Mouse (Mus musculus) heart, adult 9 months (tissue): ENCODE measurements around the gene Dtymk.
"Not testable (repeated sequence)": the region's sequence is repeated elsewhere in the genome, so short reads cannot be mapped to it uniquely, and the experiment has no call there.

ENCODE experiments used
- DNase-seq, 2 experiments: peaks; one replicate each; pipeline ENCODE4 v3.0.0; 2022; ENCODE audit warnings: low spot score in 2 of 2

Gene Dtymk

GRCm38 (mm10) chr1:93801741-93802238 lies at the start of gene Dtymk:
Gene Dtymk (minus strand): TSS chr1:93801934.
- peak; percentile 93 to 95 for DNase-seq

- DNase-seq, result not testable (repeated sequence)
These were observed 44.1 kb upstream of the Dtymk start for GRCm38 (mm10) chr1:93845766-93846366.

GRCm38 (mm10) chr1:93838569-93838968 lies 36.8 kb upstream of the Dtymk start:
- not testable (repeated sequence) for DNase-seq

GRCm38 (mm10) chr1:93837335-93837734 lies 35.6 kb upstream of the Dtymk start:
- DNase-seq, result no peak

- DNase-seq, result no peak
These were observed 34.8 kb upstream of the Dtymk start for GRCm38 (mm10) chr1:93836532-93836913.

- DNase-seq, result no peak
These were observed 34.3 kb upstream of the Dtymk start for GRCm38 (mm10) chr1:93835876-93836531.

GRCm38 (mm10) chr1:93835211-93835610 lies 33.5 kb upstream of the Dtymk start:
- no peak for DNase-seq

GRCm38 (mm10) chr1:93834671-93835150 lies 33.0 kb upstream of the Dtymk start:
- no peak for DNase-seq

GRCm38 (mm10) chr1:93832754-93833360 lies 31.1 kb upstream of the Dtymk start:
- not testable (repeated sequence) for DNase-seq

GRCm38 (mm10) chr1:93826540-93826835 lies 24.8 kb upstream of the Dtymk start:
- no peak for DNase-seq

- DNase-seq, result no peak
These were observed 24.2 kb upstream of the Dtymk start for GRCm38 (mm10) chr1:93825771-93826539.

- peak; percentile 95 to 96 for DNase-seq
These were observed 23.5 kb upstream of the Dtymk start for GRCm38 (mm10) chr1:93825105-93825674.

GRCm38 (mm10) chr1:93824609-93825008 lies 22.9 kb upstream of the Dtymk start, which contains the start of gene D2hgdh:
Gene D2hgdh (plus strand): TSS chr1:93824909.
- DNase-seq, result no peak

GRCm38 (mm10) chr1:93823796-93824495 lies 22.2 kb upstream of the Dtymk start:
- no peak for DNase-seq

- DNase-seq, result no peak
These were observed 17.0 kb upstream of the Dtymk start for GRCm38 (mm10) chr1:93818722-93819121.

GRCm38 (mm10) chr1:93817823-93818532 lies 16.2 kb upstream of the Dtymk start:
- DNase-seq, result no peak

- DNase-seq, result no peak
These were observed 9.8 kb upstream of the Dtymk start for GRCm38 (mm10) chr1:93811495-93812039.

- no peak for DNase-seq
These were observed 8.3 kb upstream of the Dtymk start for GRCm38 (mm10) chr1:93810011-93810410.

- DNase-seq, result no peak
These were observed 7.1 kb upstream of the Dtymk start for GRCm38 (mm10) chr1:93808871-93809270.
